Mouse (Mus musculus) megakaryocyte, embryonic 14.5 days (primary cell): Measurements from ENCODE around the gene Tango2.

Experiments
- FLI1 ChIP-seq: IDR thresholded peaks from 2 replicates; pipeline ENCODE4 v1.6.1; 2012; ENCODE audit warnings: low read length, inconsistent platforms, mixed read lengths
- GATA1 ChIP-seq: IDR thresholded peaks from 3 replicates; pipeline ENCODE4 v1.6.1; 2012; ENCODE audit warnings: mixed read lengths, low read length, inconsistent platforms, borderline replicate concordance

GRCm38 (mm10) chr16:18386451-18386850 lies 38.5 kb upstream of the Tango2 start:
- TF ChIP-seq FLI1: no peak
- no peak for TF ChIP-seq GATA1
